Mouse (Mus musculus) heart, embryonic 14.5 days (tissue): ENCODE measurements around the gene Adamts1. TPM values are rescaled to one million over a fixed set of nuclear protein-coding genes. Genes with fewer than 3 reads are reported as not detected.

Experiments used
- ATAC-seq: fragments of 200-750 bp; cut with Nextera tagmentation; 2 replicates; pipeline ENCODE4 v1.8.0; 2017; ENCODE audit warnings: low read depth, moderate TSS enrichment; ENCODE audit not compliant: insufficient number of reproducible peaks, insufficient read depth, low FRiP score
- H3K27ac ChIP-seq, 2 experiments: fragments of 200-500 bp in 1 of 2; fragments of 300-500 bp in 1 of 2; sonication (generic) in 1 of 2; replicated peaks in 1 of 2; 2 replicates each; pipeline ENCODE4 v1.5.1; 2012 to 2014; ENCODE audit warnings: low read depth in 2 of 2, low read length in 2 of 2, control low read depth in 1 of 2, mild to moderate bottlenecking in 1 of 2, mixed read lengths in 1 of 2; ENCODE audit not compliant: control insufficient read depth in 1 of 2, insufficient read depth in 1 of 2
- H3K27me3 ChIP-seq: fragments of 300-500 bp; sonication (generic); 2 replicates; pipeline ENCODE4 v1.6.1; 2014; ENCODE audit warnings: mild to moderate bottlenecking, low read length, control low read depth; ENCODE audit not compliant: control insufficient read depth, insufficient read depth
- H3K36me3 ChIP-seq: fragments of 300-500 bp; sonication (generic); 2 replicates; pipeline ENCODE4 v1.6.1; 2014; ENCODE audit warnings: mild to moderate bottlenecking, control low read depth, low read length, mixed read lengths; ENCODE audit not compliant: control insufficient read depth, insufficient read depth
- H3K4me1 ChIP-seq, 2 experiments: fragments of 200-500 bp in 1 of 2; fragments of 300-500 bp in 1 of 2; sonication (generic) in 1 of 2; 2 replicates each; pipeline ENCODE4 v1.6.1; 2012 to 2014; ENCODE audit warnings: low read length in 2 of 2, control low read depth in 1 of 2, mixed read lengths in 1 of 2; ENCODE audit not compliant: control insufficient read depth in 2 of 2, insufficient read depth in 2 of 2
- H3K4me2 ChIP-seq: fragments of 300-500 bp; sonication (generic); 2 replicates; pipeline ENCODE4 v1.6.1; 2014; ENCODE audit warnings: mild to moderate bottlenecking, low read length
- H3K4me3 ChIP-seq, 2 experiments: fragments of 200-500 bp in 1 of 2; fragments of 300-500 bp in 1 of 2; sonication (generic) in 1 of 2; 2 replicates each; pipeline ENCODE4 v1.5.1; 2012 to 2014; ENCODE audit warnings: low read length in 2 of 2, mild to moderate bottlenecking in 2 of 2, control low read depth in 1 of 2, low read depth in 1 of 2, moderate library complexity in 1 of 2; ENCODE audit not compliant: control insufficient read depth in 1 of 2, insufficient read depth in 1 of 2
- H3K9ac ChIP-seq: fragments of 300-500 bp; sonication (generic); 2 replicates; pipeline ENCODE4 v1.6.1; 2014; ENCODE audit warnings: mild to moderate bottlenecking, low read length
- H3K9me3 ChIP-seq: fragments of 300-500 bp; sonication (generic); 2 replicates; pipeline ENCODE4 v1.6.1; 2016; ENCODE audit warnings: low read length, control low read depth; ENCODE audit not compliant: control insufficient read depth
- WGBS: fragments of 180-500 bp; shearing (Covaris S2); extraction: QIAGEN DNeasy Blood & Tissue Kit; methylation state at CpG from one replicate; pipeline ENCODE4 v1.1.7; 2014; 5-methylcytosine and 5-hydroxymethylcytosine counted together
- polyA plus RNA-seq: library from polyadenylated mRNA; unstranded; fragments of >200 nt; fragmentation: Nextera tagmentation; extraction: Ambion mirVana; gene quantifications from 2 replicates; pipeline ENCODE4 v1.2.1, GENCODE M21; 2014

Gene Adamts1
- polyA plus RNA-seq, 1 experiment from 2014 or later = 46.1 TPM

DNA sequence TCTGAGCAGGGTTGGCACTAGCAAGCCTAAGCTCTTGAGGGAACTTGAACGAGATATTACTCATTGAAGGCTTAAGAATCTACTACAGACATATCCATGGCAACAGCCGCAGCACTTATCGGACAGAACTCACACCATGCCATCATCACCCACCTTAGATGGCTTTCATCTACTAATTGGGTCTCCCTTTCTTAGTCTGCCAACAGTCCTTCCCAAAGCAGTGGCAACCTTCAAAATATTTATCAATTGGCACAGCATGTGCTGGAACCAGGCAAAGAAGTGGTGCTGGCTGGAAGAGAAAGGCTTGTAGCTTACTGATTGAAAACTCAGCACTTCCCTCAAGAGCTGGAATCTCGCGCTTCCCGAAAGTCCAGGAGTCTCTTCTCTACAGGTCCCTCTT is 37.7 kb downstream of the Adamts1 start:
- H3K36me3 ChIP-seq = no peaks in the 10 kb centered on the region
- H3K4me3 ChIP-seq = no peak overlapping the region
- peaks cover 12 to 25% of the 10 kb centered on the region in 2 experiments for H3K4me1 ChIP-seq
- no peak; the same call in 1 of the 2 replicates for ATAC-seq
- no peak overlapping the region for H3K4me2 ChIP-seq
- H3K27me3 ChIP-seq = no peaks in the 10 kb centered on the region
- H3K27ac ChIP-seq = no peak overlapping the region
- 30% methylated on average over 6 of the region's 6 CpGs for WGBS
- no peaks in the 10 kb centered on the region for H3K9me3 ChIP-seq
- no peak overlapping the region for H3K9ac ChIP-seq

DNA sequence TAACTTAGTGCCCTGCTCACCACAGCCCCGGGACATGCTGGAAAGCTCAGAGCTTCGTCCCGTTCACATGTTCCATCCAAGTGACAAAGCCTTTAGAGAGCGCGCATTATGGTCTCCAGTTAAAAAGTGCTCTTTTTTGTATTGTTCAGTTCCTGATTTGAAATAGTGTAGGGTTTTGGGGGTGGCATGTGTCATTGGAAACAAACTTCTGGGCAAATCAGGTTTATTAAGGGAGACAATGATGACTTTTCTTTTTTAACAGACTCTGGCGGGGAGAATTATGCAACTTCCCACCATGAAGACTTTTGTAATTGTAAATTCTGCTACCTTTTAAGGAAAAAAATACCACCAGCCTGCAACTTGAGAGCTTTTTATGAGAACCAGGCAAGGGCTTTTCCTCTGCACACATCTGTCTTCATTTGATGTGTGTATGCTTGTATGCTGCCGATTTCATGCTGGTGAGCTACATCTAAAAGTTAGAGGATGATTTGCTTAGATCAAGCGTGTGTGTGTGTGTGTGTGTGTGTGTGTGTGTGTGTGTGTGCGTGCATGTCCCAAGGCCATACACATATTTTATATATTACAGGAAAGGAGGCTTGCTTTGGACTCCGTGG is 40.8 kb downstream of the Adamts1 start:
- Histone ChIP-seq H3K9me3 (no peaks in the 10 kb centered on the region), H3K27me3 (no peaks in the 10 kb centered on the region), H3K4me2 (no peak overlapping the region), H3K36me3 (no peaks in the 10 kb centered on the region), H3K27ac (no peak overlapping the region), H3K9ac (no peak overlapping the region), H3K4me1 (peaks cover 12 to 25% of the 10 kb centered on the region in 2 experiments), H3K4me3 (no peak overlapping the region)
- no peak for ATAC-seq
- 74% methylated on average over 10 of the region's 10 CpGs for WGBS

DNA sequence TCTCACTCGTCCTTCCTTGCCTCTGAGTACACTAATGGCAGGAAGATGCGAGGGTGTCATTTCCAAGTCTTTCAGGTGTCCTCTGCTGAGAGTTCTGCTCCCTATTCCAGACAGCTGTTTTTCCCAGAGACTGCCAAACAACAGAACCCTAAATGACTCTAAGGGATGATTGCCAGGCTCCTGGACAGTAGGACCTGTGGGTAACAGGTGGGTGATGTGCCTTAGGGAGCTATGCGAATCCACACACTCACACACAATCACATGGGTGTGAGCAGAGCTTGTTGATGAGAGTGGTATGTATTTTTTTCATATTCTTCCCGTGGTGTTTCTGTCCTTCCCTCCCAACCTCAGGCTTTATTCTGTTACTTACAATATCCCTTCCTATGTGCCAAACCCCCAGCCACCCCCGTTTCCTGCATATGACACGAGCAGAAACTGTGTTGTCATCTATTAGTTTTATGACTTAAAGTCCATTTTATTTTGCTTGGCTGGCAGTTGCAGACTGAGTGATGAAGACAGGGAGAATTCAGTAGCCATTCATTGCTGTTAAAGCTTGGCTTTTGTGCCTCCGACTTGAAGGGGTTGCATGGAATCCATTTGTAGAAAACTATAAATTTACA is 41.8 kb downstream of the Adamts1 start:
- no peak for ATAC-seq
- Histone ChIP-seq H3K27ac (no peak overlapping the region), H3K27me3 (no peaks in the 10 kb centered on the region), H3K4me3 (no peak overlapping the region), H3K9ac (no peak overlapping the region), H3K4me1 (peaks cover 16 to 29% of the 10 kb centered on the region in 2 experiments), H3K9me3 (no peaks in the 10 kb centered on the region), H3K4me2 (no peak overlapping the region), H3K36me3 (no peaks in the 10 kb centered on the region)
- 69% methylated on average over 7 of the region's 7 CpGs for WGBS

DNA sequence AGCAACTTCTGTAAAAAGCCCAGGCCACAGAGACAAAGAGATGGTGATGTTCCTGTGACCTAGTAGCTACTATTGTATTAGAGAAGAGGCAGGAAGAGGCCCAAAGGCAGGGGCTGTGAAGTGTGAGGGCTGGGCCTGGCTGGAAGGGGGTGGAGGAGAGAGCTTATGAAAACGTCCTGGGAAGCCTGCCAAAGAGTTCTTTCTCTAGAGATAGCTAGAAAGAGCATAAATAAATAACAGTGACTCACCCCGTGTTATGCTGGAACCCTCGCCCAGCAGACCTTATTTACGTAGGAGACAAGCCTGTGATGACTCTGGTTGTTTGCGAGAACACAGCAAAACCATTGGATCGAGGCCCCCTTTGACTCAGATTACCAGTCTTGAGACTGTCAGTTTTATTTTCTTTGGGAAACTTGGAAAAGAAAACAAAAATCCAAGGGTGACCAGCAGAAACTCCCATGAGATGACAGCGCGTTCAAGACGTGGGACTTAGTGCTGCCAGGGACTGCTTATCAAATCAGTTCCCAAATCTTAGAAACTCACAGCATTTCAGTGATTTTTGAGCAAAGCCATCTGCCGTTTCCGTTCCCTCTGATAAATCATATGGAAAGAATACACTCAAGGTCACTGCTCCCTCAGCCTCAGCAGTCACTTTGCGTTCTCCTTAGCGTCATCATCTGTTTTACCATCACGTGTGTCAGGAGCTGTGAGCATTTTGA is 46.7 kb downstream of the Adamts1 start:
- 20% methylated on average over 14 of the region's 14 CpGs for WGBS
- peak overlapping the region; percentile 86 to 88 for H3K27ac ChIP-seq
- no peaks in the 10 kb centered on the region for H3K27me3 ChIP-seq
- peak overlapping the region; percentile 49 for H3K4me2 ChIP-seq
- no peak overlapping the region for H3K4me3 ChIP-seq
- peak; percentile 95 for ATAC-seq
- H3K36me3 ChIP-seq = no peaks in the 10 kb centered on the region
- no peaks in the 10 kb centered on the region for H3K9me3 ChIP-seq
- peaks cover 13 to 21% of the 10 kb centered on the region in 2 experiments for H3K4me1 ChIP-seq
- H3K9ac ChIP-seq = 0 out of 2 replicates have a peak overlapping the region, but pooled peaks have one; percentile 5

DNA sequence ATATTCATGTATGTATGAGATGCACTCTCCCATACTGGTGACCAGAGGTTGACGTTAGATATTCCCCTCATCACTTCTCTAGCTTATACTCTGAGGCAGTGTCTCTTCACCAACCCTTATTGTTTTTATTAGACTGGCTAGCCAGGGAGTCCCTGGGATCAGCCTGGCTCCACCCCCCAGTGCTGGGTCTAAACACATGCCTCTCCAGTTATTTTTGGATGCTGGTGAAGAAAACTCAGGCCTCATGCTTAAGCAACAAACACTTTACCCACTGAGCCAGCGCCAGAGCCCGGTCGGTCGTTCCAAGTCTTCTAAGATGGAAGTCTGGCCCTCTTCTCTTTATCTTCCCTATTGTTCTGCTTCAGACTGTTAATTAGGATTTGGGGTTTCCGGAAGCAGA is 53.6 kb downstream of the Adamts1 start:
- ATAC-seq = peak; percentile 57
- Histone ChIP-seq H3K4me1 (peaks cover 14 to 27% of the 10 kb centered on the region in 2 experiments), H3K9ac (no peak overlapping the region), H3K4me3 (no peak overlapping the region), H3K9me3 (no peaks in the 10 kb centered on the region), H3K36me3 (no peaks in the 10 kb centered on the region), H3K27me3 (no peaks in the 10 kb centered on the region), H3K27ac (peak overlapping the region; percentile 74 to 86), H3K4me2 (no peak overlapping the region)
- 19% methylated on average over 6 of the region's 6 CpGs for WGBS

DNA sequence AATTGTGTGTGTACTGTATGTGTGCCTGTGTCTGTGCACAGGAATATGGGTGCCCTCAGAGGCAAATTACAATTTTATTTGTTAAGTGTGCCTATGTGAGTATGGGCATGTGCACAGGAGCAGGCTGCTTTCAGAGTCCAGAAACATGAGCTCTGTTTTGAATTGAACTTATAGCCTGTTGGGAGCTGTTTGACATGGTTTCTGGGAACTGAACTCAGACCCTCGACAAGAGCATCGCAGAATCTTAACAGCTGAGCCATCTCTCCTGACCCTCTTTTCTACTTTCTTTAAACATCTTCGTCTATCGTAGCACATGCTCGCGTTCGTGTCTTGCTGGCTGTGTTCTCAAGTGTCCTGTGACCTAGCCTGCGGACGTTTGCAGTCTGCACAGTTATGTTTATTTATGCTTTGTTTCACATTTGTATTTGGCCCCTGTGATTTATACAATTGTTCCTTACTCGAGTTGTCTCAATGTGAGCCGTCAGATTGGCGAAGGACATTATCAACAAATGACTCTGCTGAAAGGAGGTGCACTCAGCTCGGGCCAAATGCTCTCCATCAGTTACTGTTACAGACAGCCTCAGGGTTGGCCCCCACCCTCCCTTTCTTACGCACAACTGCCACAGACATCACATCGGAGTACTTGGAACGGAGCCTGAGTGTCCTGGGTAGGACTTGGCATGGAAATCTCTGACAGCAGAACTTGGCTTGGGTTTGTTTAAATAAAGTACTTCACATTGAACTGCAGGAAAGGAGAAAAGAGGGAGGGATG is 55.1 kb downstream of the Adamts1 start:
- Histone ChIP-seq H3K9ac (peak overlapping the region; percentile 46; the same call in 1 of the 2 replicates), H3K36me3 (no peaks in the 10 kb centered on the region), H3K4me3 (no peak overlapping the region), H3K27ac (peak overlapping the region; percentile 82 to 89), H3K4me1 (peaks cover 14 to 27% of the 10 kb centered on the region in 2 experiments), H3K27me3 (no peaks in the 10 kb centered on the region), H3K4me2 (peak overlapping the region; percentile 39), H3K9me3 (no peaks in the 10 kb centered on the region)
- 21% methylated on average over 16 of the region's 16 CpGs for whole genome bisulfite sequencing
- ATAC-seq = peak; percentile 93

DNA sequence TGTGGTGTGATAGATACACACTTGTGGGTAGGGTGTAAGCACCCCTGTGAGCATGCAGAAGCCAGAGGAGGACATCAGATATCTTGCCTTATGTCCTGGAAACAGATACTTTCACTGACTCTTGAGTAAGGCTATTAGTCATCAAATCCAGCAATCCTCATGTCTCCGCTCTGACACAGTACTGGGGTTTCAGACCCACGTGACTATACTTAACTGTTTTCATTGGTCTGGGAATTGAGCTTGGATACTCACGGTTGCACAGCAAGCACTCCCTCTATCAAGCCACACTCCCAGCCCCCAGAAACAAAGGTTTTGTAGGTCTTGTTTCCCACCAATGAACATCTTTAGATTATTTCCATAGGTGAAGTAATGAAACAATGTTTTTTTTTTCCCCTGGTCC is 56.5 kb downstream of the Adamts1 start:
- Histone ChIP-seq H3K27ac (peak overlapping the region in 1 of 2 experiments; percentile 42; a peak in 1 of 4 replicates), H3K4me1 (peaks cover 14 to 27% of the 10 kb centered on the region in 2 experiments), H3K27me3 (no peaks in the 10 kb centered on the region), H3K4me2 (no peak overlapping the region), H3K36me3 (no peaks in the 10 kb centered on the region), H3K4me3 (no peak overlapping the region), H3K9me3 (no peaks in the 10 kb centered on the region), H3K9ac (no peak overlapping the region)
- 48% methylated on average over 3 of the region's 3 CpGs for WGBS
- ATAC-seq = no peak
